Mouse (Mus musculus): ENCODE measurements at regions not wholly inside any gene's neighbourhood (a gene's known extent, or its start where the extent isn't known, plus 50 kb on each side); places are given as distances from the start of the nearest gene placed in this dataset.

GRCm38 (mm10) chr5:129409440-129410004, 91.5 kb upstream of the Sfswap start:
- TF ChIP-seq CTCF (IDR thresholded peaks at IDR 0.05; ENCODE audit: low read depth, low read length) = no peak
- TF ChIP-seq GATA1 (IDR thresholded peaks at IDR 0.05; ENCODE audit: borderline replicate concordance, low read length) = no peak
- no peak for TF ChIP-seq GATA2 (IDR thresholded peaks at IDR 0.05; ENCODE audit: borderline replicate concordance, low read depth, low read length)
